Mouse (Mus musculus) yolk sac, embryonic 10.5 days (tissue): ENCODE measurements at regions not wholly inside any gene's neighbourhood (a gene's known extent, or its start where the extent isn't known, plus 50 kb on each side); places are given as distances from the start of the nearest gene placed in this dataset.

Experiments
- DNase-seq: peaks from one replicate; pipeline ENCODE4 v3.0.0-alpha.2; 2017; ENCODE audit warnings: low spot score

DNA sequence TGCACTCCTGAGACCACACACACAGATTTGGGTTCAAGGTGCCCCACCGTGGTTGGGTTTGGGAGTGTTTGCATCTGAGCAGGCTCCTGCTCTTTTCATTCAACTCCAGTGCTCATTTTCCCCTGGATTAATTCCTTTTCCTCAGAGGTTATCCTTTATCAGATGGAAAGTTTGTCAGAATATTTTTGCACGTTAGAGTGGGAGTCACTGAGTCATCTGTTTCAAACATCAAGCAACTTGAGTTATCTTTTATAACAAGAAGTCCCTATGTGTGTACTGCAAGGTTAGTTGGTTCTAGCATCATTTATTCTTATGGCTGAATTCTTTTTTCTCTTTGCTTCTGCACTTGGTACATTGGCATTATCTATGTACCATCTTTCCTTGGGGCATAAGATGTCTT lies 142.8 kb upstream of the Cxcr4 start:
- DNase-seq: no peak

- DNase-seq: no peak
Observed at GRCm38 (mm10) chr1:128731445-128731844, 139.4 kb upstream of the Cxcr4 start.

GRCm38 (mm10) chr1:128724433-128725091 lies 132.5 kb upstream of the Cxcr4 start:
- DNase-seq: no peak

GRCm38 (mm10) chr1:128723843-128724242 lies 131.8 kb upstream of the Cxcr4 start:
- DNase-seq: no peak

- no peak for DNase-seq
Observed at GRCm38 (mm10) chr1:128722061-128722471, 130.0 kb upstream of the Cxcr4 start.

DNA sequence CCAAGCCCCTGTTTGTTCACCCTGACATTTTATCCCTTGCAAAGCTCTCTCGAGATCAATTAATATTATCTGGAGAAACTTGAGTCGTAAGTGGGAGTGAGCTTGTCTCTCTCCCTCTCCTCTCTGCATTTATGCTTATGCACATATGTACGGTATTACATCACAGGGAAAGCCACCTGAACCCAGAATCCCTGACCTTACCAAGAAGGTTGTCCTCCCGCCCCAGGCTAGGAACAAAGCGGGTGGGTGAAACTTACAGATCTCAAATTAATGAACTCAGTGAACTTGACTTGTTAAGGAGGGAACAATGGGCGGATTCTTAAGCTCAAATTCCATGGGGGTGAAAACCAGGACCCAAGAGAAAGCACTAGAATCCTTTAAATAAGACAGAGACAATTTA lies 122.8 kb upstream of the Cxcr4 start:
- no peak for DNase-seq

GRCm38 (mm10) chr1:128712876-128713275 lies 120.8 kb upstream of the Cxcr4 start:
- no peak for DNase-seq

DNA sequence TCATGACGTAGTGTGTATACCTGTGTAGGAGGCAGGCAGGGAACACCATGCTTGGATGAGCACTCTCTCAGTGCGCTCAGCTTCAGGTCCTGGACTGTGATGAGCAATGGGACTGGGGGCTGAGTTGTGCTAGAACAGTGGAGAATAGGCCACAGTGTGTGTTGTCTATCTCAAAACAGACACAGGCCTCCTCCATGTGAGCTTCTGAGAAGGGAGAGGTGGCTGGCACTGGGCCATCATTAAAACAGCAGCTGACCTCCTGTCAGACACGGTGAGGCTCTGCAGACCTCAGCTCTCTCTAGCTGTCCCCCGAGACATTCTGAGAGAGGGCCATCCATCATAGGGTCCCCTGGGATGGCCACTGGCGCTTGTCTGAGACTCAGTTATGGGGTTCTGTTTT lies 119.0 kb upstream of the Cxcr4 start:
- DNase-seq: no peak

- DNase-seq: peak; percentile 58
Observed at GRCm38 (mm10) chr1:128707747-128708146, 115.7 kb upstream of the Cxcr4 start.

- no peak for DNase-seq
Observed at GRCm38 (mm10) chr1:128706167-128706566, 114.1 kb upstream of the Cxcr4 start.

DNA sequence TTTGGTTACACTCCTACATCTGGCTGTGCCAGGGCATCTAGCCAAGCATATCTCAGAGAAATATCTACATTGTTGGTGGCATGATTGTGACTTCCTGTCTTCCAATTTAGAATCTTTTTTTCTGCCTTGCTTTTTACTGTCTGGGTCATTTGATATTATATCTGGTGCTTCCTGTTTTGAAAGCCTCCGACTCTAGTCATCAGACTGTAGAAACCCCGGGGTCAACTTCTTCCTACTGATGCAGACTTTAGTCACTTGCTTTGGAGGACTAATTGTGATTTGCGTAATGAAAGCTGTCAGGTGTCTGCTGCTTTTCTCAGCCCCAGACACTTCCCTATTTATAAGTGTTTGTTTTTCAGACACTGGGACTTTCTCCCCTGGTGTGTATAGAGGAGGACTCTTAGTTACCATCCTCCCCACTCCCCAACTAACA lies 113.0 kb upstream of the Cxcr4 start:
- DNase-seq: no peak

DNA sequence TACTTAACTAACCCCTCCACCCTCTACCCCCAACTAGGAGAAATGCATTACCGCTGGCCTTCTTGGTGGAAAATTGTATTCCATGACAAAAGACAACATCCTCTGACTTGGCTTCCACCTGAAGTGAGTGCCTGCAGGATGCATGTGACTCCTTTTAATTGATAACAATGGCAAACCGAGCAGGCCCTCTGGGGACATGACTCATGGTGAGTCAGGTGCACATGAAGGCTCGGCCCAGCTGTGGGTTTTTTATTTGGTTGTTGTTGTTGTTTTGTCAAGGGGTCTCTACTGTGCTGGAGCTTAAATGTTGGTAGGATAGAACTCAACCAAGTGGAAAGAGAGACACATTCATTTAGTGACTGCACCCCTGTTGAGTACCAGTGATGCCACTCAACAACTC lies 109.2 kb upstream of the Cxcr4 start:
- DNase-seq: no peak

DNA sequence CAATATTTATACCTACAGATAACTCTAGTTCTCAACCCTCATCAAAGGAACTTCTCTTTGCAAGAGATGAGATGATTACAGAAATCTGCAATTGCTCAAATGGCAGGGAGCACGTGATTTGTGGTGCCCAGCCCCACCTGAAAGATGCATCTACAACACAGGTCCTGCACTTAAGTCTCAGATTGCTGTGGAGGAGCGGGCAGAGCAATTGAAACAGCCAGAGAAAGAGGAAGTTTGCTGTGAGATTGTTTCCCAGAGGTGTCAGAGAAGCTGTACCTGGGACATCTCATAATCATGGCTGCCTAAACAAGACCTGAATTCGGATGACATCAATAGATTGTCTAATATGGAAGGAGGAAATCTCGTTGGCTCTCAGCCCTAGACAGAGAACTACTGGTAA lies 105.9 kb upstream of the Cxcr4 start:
- no peak for DNase-seq

- no peak for DNase-seq
Observed at GRCm38 (mm10) chr1:128695936-128696335, 103.8 kb upstream of the Cxcr4 start.

- no peak for DNase-seq
Observed at GRCm38 (mm10) chr1:128692799-128693198, 100.7 kb upstream of the Cxcr4 start.

DNA sequence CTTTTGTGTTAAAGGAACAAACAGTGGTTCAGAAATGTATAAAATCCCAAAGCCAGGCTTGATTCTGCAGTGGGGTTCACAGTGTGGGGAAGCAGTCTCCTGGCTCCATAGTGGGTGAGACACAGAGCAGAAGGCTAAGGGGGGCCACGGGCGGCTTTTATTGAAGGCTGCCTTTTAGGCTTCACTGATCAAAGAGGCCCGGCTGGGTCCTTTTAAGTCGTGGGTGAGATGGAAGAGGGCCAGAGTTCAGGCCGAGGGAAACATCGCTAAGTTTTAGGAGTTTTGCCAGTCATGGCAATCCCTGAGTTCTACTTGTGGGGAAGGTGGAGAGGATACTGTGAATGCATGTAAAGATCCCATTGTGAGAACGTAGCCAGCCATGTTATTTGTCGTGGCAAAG lies 100.2 kb upstream of the Cxcr4 start:
- DNase-seq: no peak

GRCm38 (mm10) chr1:128687236-128687927 lies 95.3 kb upstream of the Cxcr4 start:
- peak; percentile 39 for DNase-seq

GRCm38 (mm10) chr1:128685467-128686137 lies 93.5 kb upstream of the Cxcr4 start:
- DNase-seq: no peak

DNA sequence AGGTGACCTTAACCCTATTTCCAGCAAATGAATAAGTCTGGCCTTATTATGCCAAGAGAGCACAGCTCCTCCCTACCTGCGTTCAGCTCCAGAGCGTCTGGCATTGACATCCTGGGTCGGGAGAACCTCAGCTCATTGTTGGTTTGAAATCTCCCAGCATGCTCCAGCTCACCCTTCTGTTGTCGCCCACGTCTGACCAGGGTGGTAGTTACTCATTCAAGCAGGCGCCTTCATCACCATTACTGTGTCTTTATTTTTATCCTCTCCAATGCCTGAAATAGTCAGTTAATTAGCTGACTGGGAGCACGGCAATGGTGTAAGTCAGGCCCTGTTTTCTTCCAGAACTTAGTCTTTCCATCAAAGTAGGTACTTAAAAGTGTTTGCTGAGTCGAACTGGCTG lies 90.8 kb upstream of the Cxcr4 start:
- no peak for DNase-seq

- DNase-seq: no peak
Observed at GRCm38 (mm10) chr1:128681261-128681660, 89.2 kb upstream of the Cxcr4 start.

DNA sequence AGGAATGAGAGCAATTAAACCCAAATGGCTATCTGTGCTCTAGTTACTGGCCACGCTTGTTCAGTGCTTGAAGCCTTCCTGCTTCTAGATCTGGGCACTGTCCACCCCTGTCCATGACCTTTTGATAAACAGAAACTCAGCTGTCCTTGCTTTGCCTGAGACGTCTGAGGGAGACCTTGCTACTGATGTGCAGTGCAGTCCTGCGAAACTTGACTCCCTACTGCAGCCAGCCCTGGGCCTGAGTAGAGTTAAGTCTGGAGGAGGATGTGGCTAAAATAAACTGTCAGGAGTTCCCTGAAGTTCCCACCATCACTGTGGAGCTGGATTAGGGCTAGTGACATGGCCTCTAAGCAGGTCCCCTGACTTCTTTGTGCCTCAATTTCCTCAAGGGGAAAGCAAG lies 88.4 kb upstream of the Cxcr4 start:
- DNase-seq: peak; percentile 12

GRCm38 (mm10) chr1:128680012-128680411 lies 87.9 kb upstream of the Cxcr4 start:
- DNase-seq: no peak
